Mouse (Mus musculus): ENCODE results near the gene Gm20604. TPM values are rescaled to one million over a fixed set of nuclear protein-coding genes. Genes with fewer than 3 reads are reported as not detected.

Gene Gm20604
- total RNA-seq, 2 experiments from 2014 or later: 18.1 to 20.3 TPM

DNA sequence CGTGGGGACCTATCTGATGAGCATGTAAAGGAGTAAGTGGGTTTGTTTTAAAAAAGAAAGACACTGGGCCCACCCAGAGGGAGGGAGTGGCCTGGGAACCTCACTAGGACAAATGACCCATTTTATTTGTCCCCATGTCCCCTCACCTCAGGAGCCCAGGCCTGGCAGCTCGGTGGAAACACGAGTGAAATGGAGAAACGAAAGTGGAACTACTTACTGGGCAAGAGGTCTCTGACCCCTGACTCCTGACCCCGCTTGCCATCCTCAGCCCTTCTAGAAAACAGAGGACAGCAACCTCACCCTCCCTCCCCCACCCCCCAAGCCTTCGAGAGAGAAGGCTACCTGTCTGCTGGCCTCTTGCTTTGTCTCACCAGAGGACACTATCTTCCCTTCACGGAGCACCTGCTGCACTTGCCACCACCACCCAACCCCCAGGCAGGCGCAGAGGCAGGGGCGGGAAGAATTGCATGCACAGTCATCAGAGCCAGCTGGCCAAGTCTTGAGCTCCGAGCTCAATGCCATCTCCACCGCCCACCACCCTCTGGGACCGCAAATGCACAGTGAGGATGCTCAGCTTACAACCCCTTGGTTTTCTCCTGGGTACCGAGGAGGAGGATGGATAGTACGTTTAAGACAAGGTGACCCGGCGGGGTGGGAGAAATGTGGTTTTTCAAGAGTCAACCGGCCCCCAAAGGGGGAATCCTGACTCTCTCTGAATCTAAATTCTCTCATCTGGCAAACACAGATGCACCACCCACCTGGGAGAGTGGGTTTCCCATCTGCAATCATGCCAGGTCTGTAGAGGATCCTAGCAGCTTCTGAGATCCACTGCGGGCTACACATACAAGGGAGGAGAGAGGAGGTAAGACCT lies 62.9 kb downstream of the Gm20604 start:
- TF ChIP-seq CTCF (IDR thresholded peaks at IDR 0.05): no peak
- DNase-seq (ENCODE audit: extremely low spot score in 1 of 2, low spot score in 2 of 2): peak; percentile 76 to 83
- H3K27ac ChIP-seq: peak overlapping the region; percentile 64
- no peak overlapping the region for H3K4me3 ChIP-seq
- intact Hi-C loops (cut with DNase I): loop anchor here (1.0 kb wide), 1 partner anchor 42 kb away; no protein-coding TSS in a partner anchor

- H3K4me3 ChIP-seq: no peak overlapping the region
- no peak overlapping the region for H3K27ac ChIP-seq
- DNase-seq (ENCODE audit: extremely low spot score in 1 of 2, low spot score in 2 of 2): no peak
- no peak for TF ChIP-seq CTCF (IDR thresholded peaks at IDR 0.05)
- intact Hi-C loops (cut with DNase I): no loop called here
Observed at GRCm38 (mm10) chr12:102691761-102692160, 66.7 kb downstream of the Gm20604 start.

Other genes with a start within 250 kb of the Gm20604 start
- 100 to 1,000 TPM; 176 to 177 TPM for gene Chga, start 203.7 kb downstream of the Gm20604 start, total RNA-seq (2021)
- gene Itpk1, start 53.7 kb downstream of the Gm20604 start, total RNA-seq (2021): 10 to 100 TPM; 52.3 to 54.9 TPM
- 10 to 100 TPM; 24.4 to 33.8 TPM for gene Moap1, start 15.0 kb downstream of the Gm20604 start, total RNA-seq (2021)
- gene Tmem251, start 14.9 kb downstream of the Gm20604 start, total RNA-seq (2021): 1 to 10 TPM; 5.6 to 5.7 TPM
- not detected for gene Gm28051, start 907 bp downstream of the Gm20604 start, total RNA-seq (2021)
- 10 to 100 TPM; 15.8 to 18.1 TPM for gene Gon7, start 869 bp downstream of the Gm20604 start, total RNA-seq (2021)
- gene Ubr7, start 705 bp downstream of the Gm20604 start, total RNA-seq (2021): 10 to 100 TPM; 30.9 to 32.0 TPM
- 10 to 100 TPM; 19.1 to 20.8 TPM for gene Btbd7, start 119.8 kb upstream of the Gm20604 start, total RNA-seq (2021)
- gene Cox8c, start 140.6 kb upstream of the Gm20604 start, total RNA-seq (2021): not detected
- 10 to 100 TPM; 60.8 to 66.7 TPM for gene Unc79, start 190.2 kb upstream of the Gm20604 start, total RNA-seq (2021)